ENCODE assay signal across 23 mouse cellular contexts in the genomic region with DNA sequence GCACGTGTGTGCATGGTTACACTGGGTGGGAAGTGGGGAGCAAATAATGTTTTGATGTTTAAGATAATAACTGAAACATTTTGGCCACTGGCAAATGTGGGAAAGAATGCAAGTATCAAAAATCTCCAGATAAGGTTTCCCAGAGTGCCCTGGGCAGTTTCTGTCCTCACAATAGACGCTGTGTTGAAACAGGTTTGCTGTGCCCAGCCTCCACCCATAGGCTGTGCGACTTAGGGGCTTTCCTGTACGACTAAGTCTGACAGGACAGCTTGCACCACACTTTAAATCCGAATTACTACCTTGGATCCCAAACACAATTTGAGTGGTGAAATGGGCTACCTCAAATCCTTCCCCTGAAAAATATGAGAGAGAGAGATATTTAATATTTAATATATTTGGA.
"Had no signal": no experiment of that assay in that cellular context is flagged by ENCODE, and none has a peak within 500 bp of the region (broad histone marks: within the 10 kb centered on the region; RNA-seq: fewer than 3 reads in every experiment).

No protein-coding gene starts in this region.

- H3K4me3 ChIP-seq: layer of hippocampus, adult 2 months; limb, embryonic 10.5 days; limb, embryonic 13.5 days; liver, embryonic 12.5 days; liver, embryonic 15.5 days; midbrain, embryonic 12.5 days; midbrain, embryonic 15.5 days; neural tube, embryonic 12.5 days; neural tube, embryonic 15.5 days had no signal

- DNase-seq: kidney, adult 2 months; kidney, postnatal 25 days; layer of hippocampus, adult 9-11 months; liver; right cerebral cortex, adult 18-20 months; right cerebral cortex, postnatal 14 days; right cerebral cortex, postnatal 4 days; thymus, adult 2 months; thymus, postnatal 14 days; thymus, postnatal 4 days had no signal

- H3K27ac ChIP-seq: kidney, postnatal 0 days; layer of hippocampus, adult 2 months; limb, embryonic 10.5 days; limb, embryonic 13.5 days; liver, embryonic 12.5 days; liver, embryonic 15.5 days; macrophage; midbrain, embryonic 12.5 days; midbrain, embryonic 15.5 days; neural tube, embryonic 12.5 days; neural tube, embryonic 15.5 days had no signal

- ATAC-seq: inflammation-experienced regulatory T-cells, adult 6 months; intestine, postnatal 0 days; liver, embryonic 12.5 days; midbrain, embryonic 15.5 days had no signal

- H3K9me3 ChIP-seq: limb, embryonic 10.5 days; limb, embryonic 13.5 days; liver, embryonic 12.5 days; liver, embryonic 15.5 days; midbrain, embryonic 12.5 days; midbrain, embryonic 15.5 days; neural tube, embryonic 12.5 days; neural tube, embryonic 15.5 days had no signal

- H3K4me2 ChIP-seq: limb, embryonic 13.5 days; liver, embryonic 12.5 days; liver, embryonic 15.5 days; midbrain, embryonic 12.5 days; midbrain, embryonic 15.5 days; neural tube, embryonic 12.5 days; neural tube, embryonic 15.5 days had no signal

- H3K4me1 ChIP-seq: limb, embryonic 10.5 days; limb, embryonic 13.5 days; midbrain, embryonic 12.5 days; midbrain, embryonic 15.5 days; neural tube, embryonic 12.5 days; neural tube, embryonic 15.5 days had no signal

- H3K36me3 ChIP-seq: limb, embryonic 10.5 days; liver, embryonic 15.5 days; midbrain, embryonic 15.5 days; neural tube, embryonic 12.5 days; neural tube, embryonic 15.5 days had no signal

- H3K27me3 ChIP-seq: limb, embryonic 13.5 days; liver, embryonic 12.5 days; liver, embryonic 15.5 days; midbrain, embryonic 12.5 days; midbrain, embryonic 15.5 days; neural tube, embryonic 12.5 days; neural tube, embryonic 15.5 days had no signal

- H3K9ac ChIP-seq: limb, embryonic 13.5 days; liver, embryonic 12.5 days; liver, embryonic 15.5 days; midbrain, embryonic 12.5 days; midbrain, embryonic 15.5 days; neural tube, embryonic 12.5 days; neural tube, embryonic 15.5 days had no signal
